Mouse (Mus musculus) neural tube, postnatal 0 days (tissue): ENCODE measurements around the gene Slc25a3. TPM values are rescaled to one million over a fixed set of nuclear protein-coding genes. Genes with fewer than 3 reads are reported as not detected.

Experiments used
- polyA plus RNA-seq: library from polyadenylated mRNA; unstranded; fragments of >200 nt; fragmentation: Nextera tagmentation; extraction: Ambion mirVana; gene quantifications from 2 replicates; pipeline ENCODE4 v1.2.1, GENCODE M21; 2015

Gene Slc25a3
- polyA plus RNA-seq: 757 and 779 TPM in 2 replicates

DNA sequence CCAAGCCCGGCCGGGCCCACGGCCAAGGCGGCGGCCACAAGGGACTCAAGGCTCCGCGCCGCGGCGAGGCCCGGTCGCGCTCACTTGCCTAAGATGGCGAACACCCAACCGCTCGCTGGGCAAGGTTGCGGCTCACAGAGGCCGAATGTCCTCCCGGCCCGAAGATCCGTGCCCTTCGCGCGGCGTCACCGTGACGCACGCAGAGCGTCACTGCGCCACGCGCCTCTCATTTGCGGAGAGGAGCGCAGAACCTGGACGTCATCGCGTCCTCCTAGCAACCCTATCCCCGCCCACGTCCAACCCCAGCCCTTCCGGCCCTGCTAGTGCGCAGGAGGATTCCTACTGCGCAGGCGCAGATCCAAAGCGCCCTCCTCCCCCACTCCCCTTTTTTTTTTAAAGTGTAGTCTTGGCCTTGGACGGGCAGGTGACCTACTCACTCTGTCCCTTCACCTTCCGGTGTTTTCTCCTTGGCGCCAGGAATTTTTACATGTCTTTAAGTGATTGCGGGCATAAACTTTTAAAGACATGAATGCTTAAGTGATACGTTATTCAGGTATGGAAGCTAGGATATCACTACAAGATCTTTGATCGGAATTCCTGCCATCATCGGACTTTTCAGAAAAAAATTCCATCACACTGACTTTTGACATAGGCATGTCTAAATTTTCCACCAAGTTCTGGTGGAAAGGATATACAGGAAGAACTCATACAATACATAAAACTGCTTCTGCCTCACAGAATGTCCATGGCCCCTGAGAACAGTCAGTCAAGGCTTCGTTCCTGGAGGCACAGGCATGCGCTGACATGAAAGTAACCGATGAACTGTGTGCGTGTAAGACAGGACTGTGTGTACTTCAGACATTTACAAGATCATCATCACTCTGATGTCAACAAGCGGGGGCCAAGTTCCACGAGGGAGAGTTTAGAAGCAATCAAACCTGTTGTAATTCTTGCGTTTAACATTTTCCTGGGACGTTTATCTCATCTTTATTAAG lies at the start of gene Slc25a3:
Gene Slc25a3, minus strand, starts transcription at position 232 of the 995 bp plus-strand sequence.

DNA sequence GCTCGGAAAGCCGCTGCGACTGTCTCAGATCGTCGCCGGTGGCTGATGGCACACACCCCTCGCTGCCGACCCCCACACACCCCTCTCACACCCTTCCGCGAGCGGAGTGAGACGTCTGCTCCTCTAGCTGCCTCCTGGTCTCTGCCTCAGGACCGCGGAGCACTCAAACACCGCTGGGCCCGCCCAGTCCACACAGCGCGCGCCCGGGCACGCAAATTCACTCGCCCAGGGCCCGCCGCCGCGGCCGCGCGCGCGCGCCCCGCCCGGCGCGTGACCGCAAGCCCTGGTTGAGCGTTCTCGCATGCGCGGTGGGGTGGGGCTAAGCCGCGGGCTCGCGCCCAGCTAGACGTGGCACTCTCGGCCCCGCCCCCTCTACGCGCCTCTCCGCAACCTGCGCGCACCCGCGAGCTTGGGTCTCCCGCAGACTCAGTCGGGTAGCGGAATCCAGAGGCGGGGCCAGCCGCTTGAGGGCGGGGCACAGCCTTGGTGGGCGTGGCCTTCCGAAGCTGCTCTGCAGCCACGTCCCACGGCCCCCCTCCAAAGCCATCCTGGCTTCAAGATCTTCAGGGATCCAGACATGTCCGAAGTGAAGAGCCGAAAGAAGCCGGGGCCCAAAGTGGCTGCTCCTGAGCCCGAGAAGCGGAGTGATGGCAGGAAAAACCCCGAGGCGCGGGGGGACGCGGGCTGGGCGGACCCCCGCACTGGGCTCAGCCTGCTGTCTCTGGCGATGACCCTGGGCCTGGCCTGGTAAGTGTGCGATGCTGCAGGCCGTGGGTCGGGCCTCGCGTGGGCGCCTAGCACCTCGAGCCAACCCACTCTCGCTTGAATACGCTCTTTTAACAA lies 41.1 kb downstream of the Slc25a3 start, which contains the start of the genes Apaf1 and Ikbip:
Gene Apaf1, minus strand, starts transcription at position 221 of the 843 bp plus-strand sequence.
Gene Ikbip, plus strand, starts transcription at position 391 of the 843 bp plus-strand sequence.

Other genes starting within 250 kb of the Slc25a3 start
- 9.1 and 11.7 TPM in 2 replicates for gene Apaf1, start 41.3 kb downstream of the Slc25a3 start, polyA plus RNA-seq
- 25.4 and 30.2 TPM in 2 replicates for gene Ikbip, start 41.1 kb downstream of the Slc25a3 start, polyA plus RNA-seq
- gene Tmpo, start 57.3 kb upstream of the Slc25a3 start, polyA plus RNA-seq: 48.1 and 51.2 TPM in 2 replicates